Comparison of ENCODE assay signal across 9 mouse cellular contexts in genomic region chr15:100573946-100574345, GRCm38 (mm10). TPM values are rescaled to one million over a fixed set of nuclear protein-coding genes. Genes with fewer than 3 reads are reported as not detected.
DNase-seq lines count a peak whose midpoint lies in the region; ATAC-seq and TF ChIP-seq lines count a peak whose summit lies in the region.
"Had no signal": no experiment of that assay in that cellular context is flagged by ENCODE, and none has a peak within 500 bp of the region (broad histone marks: within the 10 kb centered on the region; RNA-seq: fewer than 3 reads in every experiment).

No protein-coding gene starts in this region.

- WGBS in intestine, embryonic 14.5 days: 36% methylated on average over 6 of the region's 6 CpGs
- 51% methylated on average over 6 of the region's 6 CpGs for WGBS in intestine, postnatal 0 days
- WGBS in embryonic facial prominence, embryonic 14.5 days: 33% methylated on average over 6 of the region's 6 CpGs
- 52% methylated on average over 6 of the region's 6 CpGs for WGBS in midbrain, embryonic 14.5 days

- H3K36me3 ChIP-seq in intestine, embryonic 14.5 days (ENCODE audit: control insufficient read depth, insufficient read depth, low read length): no peaks in the 10 kb centered on the region
- no peaks in the 10 kb centered on the region for H3K36me3 ChIP-seq in intestine, postnatal 0 days (ENCODE audit: control insufficient read depth, insufficient read depth)
- H3K36me3 ChIP-seq in embryonic facial prominence, embryonic 14.5 days (ENCODE audit: control insufficient read depth, insufficient read depth, low read length): 0 out of 2 replicates have a peak, but pooled peaks cover 7% of the 10 kb centered on the region
- peaks cover 32% of the 10 kb centered on the region for H3K36me3 ChIP-seq in midbrain, embryonic 14.5 days (ENCODE audit: control insufficient read depth, insufficient read depth, low read length)
- H3K36me3 ChIP-seq: G1E had no signal

- no peaks in the 10 kb centered on the region for H3K27me3 ChIP-seq in intestine, embryonic 14.5 days (replicated peaks; ENCODE audit: control insufficient read depth, insufficient read depth, low read length)
- no peaks in the 10 kb centered on the region for H3K27me3 ChIP-seq in intestine, postnatal 0 days (replicated peaks; ENCODE audit: control insufficient read depth, insufficient read depth, low read length)
- H3K27me3 ChIP-seq in embryonic facial prominence, embryonic 14.5 days (replicated peaks; ENCODE audit: control insufficient read depth, insufficient read depth, low read length): no peaks in the 10 kb centered on the region
- H3K27me3 ChIP-seq in midbrain, embryonic 14.5 days (ENCODE audit: control insufficient read depth, insufficient read depth, low read length): no peaks in the 10 kb centered on the region

- H3K9ac ChIP-seq in intestine, embryonic 14.5 days (ENCODE audit: low read length): no peak overlapping the region
- H3K9ac ChIP-seq in intestine, postnatal 0 days (ENCODE audit: low read depth, low read length): no peak overlapping the region
- no peak overlapping the region for H3K9ac ChIP-seq in embryonic facial prominence, embryonic 14.5 days (ENCODE audit: low read depth, low read length)
- no peak overlapping the region; the same call in 1 of the 2 replicates for H3K9ac ChIP-seq in midbrain, embryonic 14.5 days (replicated peaks; ENCODE audit: low read length)

- no peak overlapping the region for H3K4me2 ChIP-seq in intestine, embryonic 14.5 days (ENCODE audit: low read length)
- H3K4me2 ChIP-seq in intestine, postnatal 0 days (replicated peaks; ENCODE audit: low read depth): no peak overlapping the region; the same call in 1 of the 2 replicates
- H3K4me2 ChIP-seq in embryonic facial prominence, embryonic 14.5 days (ENCODE audit: low read depth, low read length): peak overlapping the region; percentile 2; the same call in 1 of the 2 replicates
- no peak overlapping the region for H3K4me2 ChIP-seq in midbrain, embryonic 14.5 days (ENCODE audit: low read length)

- no peaks in the 10 kb centered on the region for H3K9me3 ChIP-seq in intestine, embryonic 14.5 days (ENCODE audit: control insufficient read depth, low read length)
- no peaks in the 10 kb centered on the region for H3K9me3 ChIP-seq in intestine, postnatal 0 days (ENCODE audit: control insufficient read depth)
- no peaks in the 10 kb centered on the region for H3K9me3 ChIP-seq in embryonic facial prominence, embryonic 14.5 days (ENCODE audit: control insufficient read depth, low read length)
- H3K9me3 ChIP-seq in midbrain, embryonic 14.5 days (ENCODE audit: control insufficient read depth, low read length): no peaks in the 10 kb centered on the region
- H3K9me3 ChIP-seq: G1E had no signal

- peak; percentile 54 for DNase-seq in intestine, embryonic 14.5 days (ENCODE audit: low spot score)
- peak; percentile 83 for DNase-seq in embryonic facial prominence, embryonic 14.5 days (ENCODE audit: low spot score)
- DNase-seq in kidney, adult 18-20 months: peak; percentile 56
- peak; percentile 58 for DNase-seq in midbrain, embryonic 14.5 days
- no peak for DNase-seq in testis, postnatal 10 days (ENCODE audit: low spot score)
- no peak for DNase-seq in thymus, postnatal 25 days
- no peak for DNase-seq in spleen, adult 18-20 months

- H3K4me1 ChIP-seq in intestine, embryonic 14.5 days (replicated peaks; ENCODE audit: control insufficient read depth, insufficient read depth, low read length): peaks cover 17% of the 10 kb centered on the region
- H3K4me1 ChIP-seq in intestine, postnatal 0 days (replicated peaks; ENCODE audit: control insufficient read depth, insufficient read depth, low read length): no peaks in the 10 kb centered on the region
- peaks cover 9% of the 10 kb centered on the region for H3K4me1 ChIP-seq in embryonic facial prominence, embryonic 14.5 days (ENCODE audit: control insufficient read depth, insufficient read depth, low read length)
- H3K4me1 ChIP-seq in midbrain, embryonic 14.5 days (ENCODE audit: control insufficient read depth, insufficient read depth, low read length): no peaks in the 10 kb centered on the region

- H3K27ac ChIP-seq in intestine, embryonic 14.5 days (ENCODE audit: low read depth): peak overlapping the region; percentile 49; the same call in 1 of the 2 replicates
- H3K27ac ChIP-seq in intestine, postnatal 0 days (ENCODE audit: low read depth, low read length): no peak overlapping the region
- H3K27ac ChIP-seq in embryonic facial prominence, embryonic 14.5 days (replicated peaks; ENCODE audit: low read depth, low read length): peak overlapping the region; percentile 63
- 0 out of 2 replicates have a peak overlapping the region, but pooled peaks have one; percentile 8 for H3K27ac ChIP-seq in midbrain, embryonic 14.5 days (replicated peaks; ENCODE audit: low read depth, low read length)

- no peak for TF ChIP-seq CTCF in intestine, postnatal 0 days (IDR thresholded peaks at IDR 0.05; ENCODE audit: low read depth)

- peak; percentile 75; the same call in 1 of the 2 replicates for ATAC-seq in intestine, embryonic 14.5 days (replicated peaks; ENCODE audit: low FRiP score, low TSS enrichment, low read depth)
- ATAC-seq in intestine, postnatal 0 days: no peak
- peak; percentile 68 for ATAC-seq in embryonic facial prominence, embryonic 14.5 days (ENCODE audit: low read depth)
- no peak for ATAC-seq in midbrain, embryonic 14.5 days (ENCODE audit: low FRiP score, low TSS enrichment)

- no peak overlapping the region for H3K4me3 ChIP-seq in intestine, embryonic 14.5 days (ENCODE audit: low read depth, low read length)
- no peak overlapping the region for H3K4me3 ChIP-seq in intestine, postnatal 0 days (ENCODE audit: low read depth, low read length)
- H3K4me3 ChIP-seq in embryonic facial prominence, embryonic 14.5 days (ENCODE audit: low read depth, low read length): no peak overlapping the region
- H3K4me3 ChIP-seq in midbrain, embryonic 14.5 days (replicated peaks; ENCODE audit: low read depth, low read length): no peak overlapping the region

RNA-seq across cellular contexts. Expression of gene Tfcp2, which starts 22.1 kb away (rescaled TPM):
- polyA plus RNA-seq in intestine, embryonic 14.5 days (2014; fragmentation: Nextera tagmentation; extraction: Ambion mirVana): 20.0 and 23.7 TPM in 2 replicates
- 8.0 and 8.5 TPM in 2 replicates for polyA plus RNA-seq in intestine, postnatal 0 days (2015; fragmentation: Nextera tagmentation; extraction: Ambion mirVana)
- 17.4 and 22.6 TPM in 2 replicates for polyA plus RNA-seq in embryonic facial prominence, embryonic 14.5 days (2014; fragmentation: Nextera tagmentation; extraction: Ambion mirVana)
- 30.1 and 35.8 TPM in 2 replicates for polyA plus RNA-seq in midbrain, embryonic 14.5 days (2014; fragmentation: Nextera tagmentation; extraction: Ambion mirVana)

RNA-seq across cellular contexts. Expression of gene Pou6f1, which starts 25.8 kb away (rescaled TPM):
- polyA plus RNA-seq in intestine, embryonic 14.5 days (2014; fragmentation: Nextera tagmentation; extraction: Ambion mirVana): 6.9 and 7.6 TPM in 2 replicates
- 3.0 and 4.3 TPM in 2 replicates for polyA plus RNA-seq in intestine, postnatal 0 days (2015; fragmentation: Nextera tagmentation; extraction: Ambion mirVana)
- polyA plus RNA-seq in embryonic facial prominence, embryonic 14.5 days (2014; fragmentation: Nextera tagmentation; extraction: Ambion mirVana): 8.3 and 10.1 TPM in 2 replicates
- polyA plus RNA-seq in midbrain, embryonic 14.5 days (2014; fragmentation: Nextera tagmentation; extraction: Ambion mirVana): 45.6 and 47.3 TPM in 2 replicates

RNA-seq across cellular contexts. Expression of gene Dazap2, which starts 41.2 kb away (rescaled TPM):
- polyA plus RNA-seq in intestine, embryonic 14.5 days (2014; fragmentation: Nextera tagmentation; extraction: Ambion mirVana): 269 and 284 TPM in 2 replicates
- polyA plus RNA-seq in intestine, postnatal 0 days (2015; fragmentation: Nextera tagmentation; extraction: Ambion mirVana): 354 and 373 TPM in 2 replicates
- polyA plus RNA-seq in embryonic facial prominence, embryonic 14.5 days (2014; fragmentation: Nextera tagmentation; extraction: Ambion mirVana): 185 and 189 TPM in 2 replicates
- polyA plus RNA-seq in midbrain, embryonic 14.5 days (2014; fragmentation: Nextera tagmentation; extraction: Ambion mirVana): 139 and 171 TPM in 2 replicates

Comparison
In these comparisons a context has a peak if more than half of its experiments do, and no peak if none do; other contexts are left out.
1. ATAC-seq: peak in intestine, embryonic 14.5 days (single experiment) and embryonic facial prominence, embryonic 14.5 days (single experiment); none in intestine, postnatal 0 days (single experiment) and midbrain, embryonic 14.5 days (single experiment).
2. DNase-seq: peak in intestine, embryonic 14.5 days (single experiment), embryonic facial prominence, embryonic 14.5 days (single experiment), kidney, adult 18-20 months (single experiment) and midbrain, embryonic 14.5 days (single experiment); none in testis, postnatal 10 days (single experiment), thymus, postnatal 25 days (single experiment) and spleen, adult 18-20 months (0 of 2).